ENCODE assay signal across 10 mouse cellular contexts in genomic region chr1:132191093-132191785, GRCm38 (mm10). TPM values are rescaled to one million over a fixed set of nuclear protein-coding genes. Genes with fewer than 3 reads are reported as not detected.
A peak's percentile ranks its signal among the peaks of the same experiment; 100 is the strongest.
DNase-seq lines count a peak whose midpoint lies in the region; ATAC-seq and TF ChIP-seq lines count a peak whose summit lies in the region.
"Had no signal": no experiment of that assay in that cellular context is flagged by ENCODE, and none has a peak within 500 bp of the region (broad histone marks: within the 10 kb centered on the region; RNA-seq: fewer than 3 reads in every experiment).

Gene Lemd1 (plus strand): TSS chr1:132191431.
Gene AC124108.1 (plus strand): TSS chr1:132191457.

- no peaks in the 10 kb centered on the region for H3K79me2 ChIP-seq in C2C12 (ENCODE audit: control insufficient read depth, insufficient read depth)

- peaks cover 42% of the 10 kb centered on the region for H3K4me1 ChIP-seq in heart, embryonic 12.5 days (replicated peaks)
- H3K4me1 ChIP-seq in embryonic facial prominence, embryonic 14.5 days (ENCODE audit: control insufficient read depth, insufficient read depth, low read length): peaks cover 23% of the 10 kb centered on the region
- H3K4me1 ChIP-seq in limb, embryonic 15.5 days: peaks cover 37% of the 10 kb centered on the region
- H3K4me1 ChIP-seq in stomach, embryonic 16.5 days (ENCODE audit: control insufficient read depth, insufficient read depth, low read length): peaks cover 11% of the 10 kb centered on the region

- no peak for DNase-seq in heart, postnatal 4 days
- DNase-seq in embryonic facial prominence, embryonic 14.5 days (ENCODE audit: low spot score): no peak
- no peak for DNase-seq in thymus, postnatal 10 days (ENCODE audit: low spot score in 2 of 2)
- no peak for DNase-seq in urinary bladder, adult 18-20 months (ENCODE audit: low spot score in 2 of 2)

- H3K79me3 ChIP-seq in C2C12 (ENCODE audit: low read depth): no peaks in the 10 kb centered on the region

- peaks cover 91% of the 10 kb centered on the region for H3K27me3 ChIP-seq in heart, embryonic 12.5 days (replicated peaks)
- H3K27me3 ChIP-seq in C2C12 (ENCODE audit: control insufficient read depth, insufficient read depth, insufficient read length): peaks cover 38% of the 10 kb centered on the region
- H3K27me3 ChIP-seq in embryonic facial prominence, embryonic 14.5 days (replicated peaks; ENCODE audit: control insufficient read depth, insufficient read depth, low read length): peaks cover 72% of the 10 kb centered on the region
- peaks cover 88% of the 10 kb centered on the region for H3K27me3 ChIP-seq in limb, embryonic 15.5 days
- H3K27me3 ChIP-seq in stomach, embryonic 16.5 days (ENCODE audit: control insufficient read depth, insufficient read depth, low read length): peaks cover 70% of the 10 kb centered on the region

- no peak for TF ChIP-seq CTCF in C2C12 (IDR thresholded peaks at IDR 0.05; ENCODE audit: control insufficient read depth, insufficient read depth, insufficient read length)

- WGBS in heart, embryonic 12.5 days: under 1% methylated on average over 34 of the region's 34 CpGs
- WGBS in embryonic facial prominence, embryonic 14.5 days: under 1% methylated on average over 25 of the region's 34 CpGs
- under 1% methylated on average over 34 of the region's 34 CpGs for WGBS in limb, embryonic 15.5 days
- WGBS in stomach, embryonic 16.5 days: under 1% methylated on average over 34 of the region's 34 CpGs

- H3K4me2 ChIP-seq in heart, embryonic 12.5 days: peak within 1 kb of the TSS; percentile 79
- peak within 1 kb of the TSS; percentile 96 for H3K4me2 ChIP-seq in embryonic facial prominence, embryonic 14.5 days (ENCODE audit: low read depth, low read length)
- peak within 1 kb of the TSS; percentile 98 for H3K4me2 ChIP-seq in limb, embryonic 15.5 days
- peak within 1 kb of the TSS; percentile 87 for H3K4me2 ChIP-seq in stomach, embryonic 16.5 days (ENCODE audit: low read depth, low read length)

- peak within 1 kb of the TSS; percentile 9 for H3ac ChIP-seq in C2C12 (ENCODE audit: control insufficient read depth, insufficient read length, low read depth)

- H3K9ac ChIP-seq in heart, embryonic 12.5 days: peak within 1 kb of the TSS; percentile 60; the same call in 1 of the 2 replicates
- H3K9ac ChIP-seq in embryonic facial prominence, embryonic 14.5 days (ENCODE audit: low read depth, low read length): peak within 1 kb of the TSS; percentile 67
- 0 out of 2 replicates have a peak within 1 kb of the TSS, but pooled peaks have one; percentile 5 for H3K9ac ChIP-seq in limb, embryonic 15.5 days
- H3K9ac ChIP-seq in stomach, embryonic 16.5 days (ENCODE audit: low read length): peak within 1 kb of the TSS; percentile 55

- no peaks in the 10 kb centered on the region for H3K36me3 ChIP-seq in heart, embryonic 12.5 days
- no peaks in the 10 kb centered on the region for H3K36me3 ChIP-seq in C2C12 (ENCODE audit: control insufficient read depth, insufficient read depth)
- H3K36me3 ChIP-seq in embryonic facial prominence, embryonic 14.5 days (ENCODE audit: control insufficient read depth, insufficient read depth, low read length): no peaks in the 10 kb centered on the region
- H3K36me3 ChIP-seq in limb, embryonic 15.5 days: no peaks in the 10 kb centered on the region
- H3K36me3 ChIP-seq in stomach, embryonic 16.5 days (ENCODE audit: control insufficient read depth, insufficient read depth, low read length): no peaks in the 10 kb centered on the region

- H3K4me3 ChIP-seq in heart, embryonic 12.5 days: peak within 1 kb of the TSS; percentile 56
- H3K4me3 ChIP-seq in C2C12 (ENCODE audit: insufficient read depth, poor library complexity, severe bottlenecking): no peak within 1 kb of the TSS
- peak within 1 kb of the TSS; percentile 62 for H3K4me3 ChIP-seq in embryonic facial prominence, embryonic 14.5 days (ENCODE audit: low read depth, low read length)
- peak within 1 kb of the TSS; percentile 51 for H3K4me3 ChIP-seq in limb, embryonic 15.5 days
- H3K4me3 ChIP-seq in stomach, embryonic 16.5 days (replicated peaks; ENCODE audit: low read length): peak within 1 kb of the TSS; percentile 60

- H3K9me3 ChIP-seq in heart, embryonic 12.5 days (replicated peaks): no peaks in the 10 kb centered on the region
- no peaks in the 10 kb centered on the region for H3K9me3 ChIP-seq in embryonic facial prominence, embryonic 14.5 days (ENCODE audit: control insufficient read depth, low read length)
- H3K9me3 ChIP-seq in limb, embryonic 15.5 days: no peaks in the 10 kb centered on the region
- H3K9me3 ChIP-seq in stomach, embryonic 16.5 days (replicated peaks; ENCODE audit: control insufficient read depth, low read length): no peaks in the 10 kb centered on the region

- ATAC-seq in heart, embryonic 12.5 days (ENCODE audit: insufficient number of reproducible peaks, low FRiP score): no peak
- no peak for ATAC-seq in embryonic facial prominence, embryonic 14.5 days (ENCODE audit: low read depth)
- no peak for ATAC-seq in limb, embryonic 15.5 days (ENCODE audit: insufficient number of reproducible peaks, low FRiP score, low TSS enrichment, low read depth)
- ATAC-seq in stomach, embryonic 16.5 days (ENCODE audit: insufficient read depth, low FRiP score): no peak

- H3K27ac ChIP-seq in heart, embryonic 12.5 days (ENCODE audit: poor library complexity, severe bottlenecking): no peak within 1 kb of the TSS
- no peak within 1 kb of the TSS; the same call in 1 of the 2 replicates for H3K27ac ChIP-seq in embryonic facial prominence, embryonic 14.5 days (replicated peaks; ENCODE audit: low read depth, low read length)
- H3K27ac ChIP-seq in limb, embryonic 15.5 days: no peak within 1 kb of the TSS
- H3K27ac ChIP-seq in stomach, embryonic 16.5 days (ENCODE audit: low read length): no peak within 1 kb of the TSS

TF ChIP-seq in C2C12, 6 proteins besides CTCF, POLR2A, EP300 and RAD21:
- no peak for TF ChIP-seq MAX (IDR thresholded peaks at IDR 0.05)
- TF ChIP-seq MYOD1 (IDR thresholded peaks at IDR 0.05; ENCODE audit: control insufficient read depth, insufficient read length, low read depth): no peak
- TF ChIP-seq FOSL1 (IDR thresholded peaks at IDR 0.05; ENCODE audit: insufficient read depth, low read length, poor library complexity, severe bottlenecking): no peak
- TF ChIP-seq MYOG (IDR thresholded peaks at IDR 0.05; ENCODE audit: control insufficient read depth, extremely low read depth, insufficient read length): no peak
- TF ChIP-seq USF1 (IDR thresholded peaks at IDR 0.05; ENCODE audit: low read depth): no peak
- no peak for TF ChIP-seq CEBPB (IDR thresholded peaks at IDR 0.05; ENCODE audit: low read depth)
TF ChIP-seq in C2C12: peak in this region for 0.

RNA-seq across cellular contexts. Expression of gene Lemd1, which starts in this region (rescaled TPM):
- not detected in 2 replicates for polyA plus RNA-seq in heart, embryonic 12.5 days (2016; fragmentation: Nextera tagmentation; extraction: Ambion mirVana)
- total RNA-seq in heart, postnatal 4 days (2021): not detected
- polyA plus RNA-seq in C2C12 (2012; fragmentation: generic; extraction: Trizol): 0.14 TPM
- 0.46 and 2.0 TPM in 2 replicates for polyA plus RNA-seq in embryonic facial prominence, embryonic 14.5 days (2014; fragmentation: Nextera tagmentation; extraction: Ambion mirVana)
- polyA plus RNA-seq in limb, embryonic 15.5 days (2015; fragmentation: Nextera tagmentation; extraction: Ambion mirVana): 0.29 and 0.56 TPM in 2 replicates
- 0.49 and 0.61 TPM in 2 replicates for polyA plus RNA-seq in stomach, embryonic 16.5 days (2015; fragmentation: Nextera tagmentation; extraction: Ambion mirVana)
- total RNA-seq: hematopoietic stem cell, adult 5-6 weeks; MEL had no signal

RNA-seq across cellular contexts. Expression of gene AC124108.1, which starts in this region (rescaled TPM):
- not detected in 2 replicates for polyA plus RNA-seq in heart, embryonic 12.5 days (2016; fragmentation: Nextera tagmentation; extraction: Ambion mirVana)
- not detected for total RNA-seq in heart, postnatal 4 days (2021)
- 0.01 TPM for polyA plus RNA-seq in C2C12 (2012; fragmentation: generic; extraction: Trizol)
- polyA plus RNA-seq in embryonic facial prominence, embryonic 14.5 days (2014; fragmentation: Nextera tagmentation; extraction: Ambion mirVana): 0.34 and 0.71 TPM in 2 replicates
- 0.12 and 0.25 TPM in 2 replicates for polyA plus RNA-seq in limb, embryonic 15.5 days (2015; fragmentation: Nextera tagmentation; extraction: Ambion mirVana)
- polyA plus RNA-seq in stomach, embryonic 16.5 days (2015; fragmentation: Nextera tagmentation; extraction: Ambion mirVana): 0.14 and 0.35 TPM in 2 replicates
- total RNA-seq: hematopoietic stem cell, adult 5-6 weeks; MEL had no signal

Comparison
In these comparisons a context has a peak if more than half of its experiments do, and no peak if none do; other contexts are left out.
1. H3K9ac ChIP-seq: peak in every context shown above with its lines; median percentile 67 in embryonic facial prominence, embryonic 14.5 days; 60 in heart, embryonic 12.5 days; 55 in stomach, embryonic 16.5 days; 5 in limb, embryonic 15.5 days.